8 mouse cellular contexts compared by ENCODE assay signal in the genomic region with DNA sequence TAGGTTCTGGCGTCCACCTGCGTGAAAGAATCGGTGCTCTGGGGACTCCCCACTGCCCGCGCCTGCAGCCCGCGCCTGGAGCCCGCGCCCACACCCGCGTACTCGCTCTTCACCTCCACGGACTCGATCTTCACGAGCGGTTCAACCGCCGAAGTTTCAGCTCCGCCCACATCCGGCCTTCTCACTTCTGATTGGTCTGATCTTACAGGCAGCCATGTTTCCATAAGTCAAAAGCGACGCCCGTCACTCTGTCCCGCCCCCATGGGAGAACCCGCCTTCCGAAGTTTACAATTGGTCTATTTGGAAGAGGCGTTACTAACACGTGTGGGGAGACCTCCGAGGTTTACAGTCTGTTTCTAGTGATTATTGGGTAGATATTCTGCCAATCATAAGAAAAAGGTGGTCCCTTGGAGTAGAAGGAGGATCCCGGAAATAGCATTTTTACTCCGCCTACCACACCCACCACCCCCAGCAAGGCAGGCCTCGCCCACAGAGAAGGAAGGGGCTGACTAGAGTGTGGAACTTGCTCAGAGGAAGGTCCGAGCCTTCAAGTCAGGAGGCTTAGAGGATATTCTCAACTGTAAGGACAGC. TPM values are rescaled to one million over a fixed set of nuclear protein-coding genes. Genes with fewer than 3 reads are reported as not detected.
DNase-seq lines count a peak whose midpoint lies in the region; ATAC-seq lines count a peak whose summit lies in the region.

Ccdc61 (minus strand) TSS at position 175 of the 591 bp plus-strand sequence.

- H3K27ac ChIP-seq in forebrain, embryonic 14.5 days (ENCODE audit: low read depth, low read length): no peak within 1 kb of the TSS
- H3K27ac ChIP-seq in neural tube, embryonic 15.5 days (replicated peaks): peak within 1 kb of the TSS; percentile 42; the same call in 1 of the 2 replicates

- H3K36me3 ChIP-seq in forebrain, embryonic 14.5 days (ENCODE audit: control insufficient read depth, insufficient read depth, low read length): no peaks in the 10 kb centered on the region
- no peaks in the 10 kb centered on the region for H3K36me3 ChIP-seq in neural tube, embryonic 15.5 days

- peak; percentile 99 for DNase-seq in ES-CJ7 (ENCODE audit: low read depth, low spot score)
- peak; percentile 95 for DNase-seq in cerebellum, adult 11 months
- peak; percentile 100 for DNase-seq in forebrain, embryonic 14.5 days (ENCODE audit: low spot score)
- peak; percentile 95 to 96 for DNase-seq in heart, postnatal 14 days
- DNase-seq in layer of hippocampus, adult 11-12 months (ENCODE audit: low spot score): peak; percentile 99
- peak; percentile 98 for DNase-seq in lung, adult 18-20 months
- DNase-seq in testis, postnatal 14 days (ENCODE audit: low spot score): peak; percentile 96

- H3K4me2 ChIP-seq in forebrain, embryonic 14.5 days (ENCODE audit: low read length): peak within 1 kb of the TSS; percentile 71
- peak within 1 kb of the TSS; percentile 84 for H3K4me2 ChIP-seq in neural tube, embryonic 15.5 days

- no peaks in the 10 kb centered on the region for H3K9me3 ChIP-seq in forebrain, embryonic 14.5 days (replicated peaks; ENCODE audit: control insufficient read depth, low read length)
- no peaks in the 10 kb centered on the region for H3K9me3 ChIP-seq in neural tube, embryonic 15.5 days (replicated peaks)

- H3K9ac ChIP-seq in forebrain, embryonic 14.5 days (ENCODE audit: low read length): peak within 1 kb of the TSS; percentile 65
- H3K9ac ChIP-seq in neural tube, embryonic 15.5 days (replicated peaks): peak within 1 kb of the TSS; percentile 51

- no peaks in the 10 kb centered on the region for H3K27me3 ChIP-seq in forebrain, embryonic 14.5 days (replicated peaks; ENCODE audit: control insufficient read depth, insufficient read depth, low read length)
- no peaks in the 10 kb centered on the region for H3K27me3 ChIP-seq in neural tube, embryonic 15.5 days (replicated peaks)

- peak within 1 kb of the TSS; percentile 74 for H3K4me3 ChIP-seq in forebrain, embryonic 14.5 days (ENCODE audit: low read depth, low read length)
- H3K4me3 ChIP-seq in neural tube, embryonic 15.5 days (replicated peaks): peak within 1 kb of the TSS; percentile 59

- under 1% methylated on average over 33 of the region's 33 CpGs for WGBS in forebrain, embryonic 14.5 days
- WGBS in neural tube, embryonic 15.5 days: under 1% methylated on average over 33 of the region's 33 CpGs

- intact Hi-C loops in heart, postnatal 14 days (cut with DNase I): no loop called here

- ATAC-seq in forebrain, embryonic 14.5 days: peak; percentile 100
- peak; percentile 99 for ATAC-seq in neural tube, embryonic 15.5 days (ENCODE audit: low FRiP score)

- peaks cover 7% of the 10 kb centered on the region for H3K4me1 ChIP-seq in forebrain, embryonic 14.5 days (ENCODE audit: control insufficient read depth, insufficient read depth, low read length)
- peaks cover 21% of the 10 kb centered on the region for H3K4me1 ChIP-seq in neural tube, embryonic 15.5 days

RNA-seq across cellular contexts. Expression of gene Ccdc61, which starts in this region (rescaled TPM):
- 17.4 and 19.0 TPM in 2 replicates for polyA plus RNA-seq in forebrain, embryonic 14.5 days (2014; fragmentation: Nextera tagmentation; extraction: Ambion mirVana)
- total RNA-seq in heart, postnatal 14 days (2021): 1 to 10 TPM; 9.0 to 9.5 TPM
- 29.9 and 31.9 TPM in 2 replicates for polyA plus RNA-seq in neural tube, embryonic 15.5 days (2015; fragmentation: Nextera tagmentation; extraction: Ambion mirVana)
